Mouse (Mus musculus): ENCODE results near the gene Abr.

DNA sequence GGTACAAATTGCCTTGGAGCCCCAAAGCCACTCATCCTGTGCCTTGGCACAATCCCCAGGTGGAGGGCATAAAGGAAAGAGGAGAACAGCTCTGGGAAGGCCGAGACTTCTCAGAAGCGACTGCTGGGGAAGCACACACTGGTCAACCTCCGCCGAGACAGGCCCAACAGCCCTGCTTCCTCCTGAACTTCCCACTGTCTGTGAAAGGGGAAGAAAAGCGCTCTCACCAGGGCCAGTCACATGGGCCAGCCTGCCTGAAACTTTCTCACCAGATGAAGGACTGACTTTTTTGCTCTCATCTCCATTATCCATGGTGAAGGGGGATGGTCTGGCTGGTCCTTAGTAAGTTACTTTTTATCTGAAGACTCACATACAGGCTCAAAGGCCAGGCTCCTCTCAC is 139.9 kb downstream of the Abr start:
- TF ChIP-seq POLR2A (IDR thresholded peaks at IDR 0.05; ENCODE audit: low read depth, low read length) (no peak), CTCF (IDR thresholded peaks at IDR 0.05; ENCODE audit: extremely low read depth, insufficient read length, insufficient replicate concordance, low read depth, low read length) (no peak)
